Mouse (Mus musculus) brain, adult 10 weeks (tissue): ENCODE measurements around the gene Olfr574. TPM values are rescaled to one million over a fixed set of nuclear protein-coding genes. Genes with fewer than 3 reads are reported as not detected.

Experiments used
- polyA plus RNA-seq: library from polyadenylated mRNA; stranded (reverse); fragments of 350-450 nt; fragmentation: Illumina TruSeq; extraction: RNeasy Lipid Tissue Mini Kit (QIAGEN cat#74804); gene quantifications from one replicate; pipeline ENCODE4 v1.2.3, GENCODE M21; 2015; ENCODE audit warnings: low read depth, low replicate concordance

The Olfr574 gene
- not detected for polyA plus RNA-seq

DNA sequence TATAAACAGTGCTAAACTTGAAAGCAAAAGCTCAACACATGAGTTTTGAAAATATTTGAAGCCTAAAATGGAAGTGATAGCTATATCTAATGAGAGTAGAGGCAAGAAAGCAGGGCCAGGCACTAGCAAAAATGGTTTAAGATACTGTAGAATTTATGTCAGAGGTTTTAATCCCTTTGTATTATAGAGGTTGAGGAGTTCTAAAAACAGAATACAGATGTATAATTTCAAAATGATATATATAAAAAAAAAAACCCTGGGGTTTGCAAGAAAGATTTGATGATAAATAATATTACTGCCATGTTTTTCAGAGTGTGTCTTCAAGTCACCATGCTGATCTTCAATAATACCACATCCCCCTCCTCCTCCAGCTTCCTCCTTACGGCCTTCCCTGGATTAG is at the start of gene Olfr574:
Gene Olfr574 (plus strand): TSS at position 301 of the 400 bp plus-strand sequence.

DNA sequence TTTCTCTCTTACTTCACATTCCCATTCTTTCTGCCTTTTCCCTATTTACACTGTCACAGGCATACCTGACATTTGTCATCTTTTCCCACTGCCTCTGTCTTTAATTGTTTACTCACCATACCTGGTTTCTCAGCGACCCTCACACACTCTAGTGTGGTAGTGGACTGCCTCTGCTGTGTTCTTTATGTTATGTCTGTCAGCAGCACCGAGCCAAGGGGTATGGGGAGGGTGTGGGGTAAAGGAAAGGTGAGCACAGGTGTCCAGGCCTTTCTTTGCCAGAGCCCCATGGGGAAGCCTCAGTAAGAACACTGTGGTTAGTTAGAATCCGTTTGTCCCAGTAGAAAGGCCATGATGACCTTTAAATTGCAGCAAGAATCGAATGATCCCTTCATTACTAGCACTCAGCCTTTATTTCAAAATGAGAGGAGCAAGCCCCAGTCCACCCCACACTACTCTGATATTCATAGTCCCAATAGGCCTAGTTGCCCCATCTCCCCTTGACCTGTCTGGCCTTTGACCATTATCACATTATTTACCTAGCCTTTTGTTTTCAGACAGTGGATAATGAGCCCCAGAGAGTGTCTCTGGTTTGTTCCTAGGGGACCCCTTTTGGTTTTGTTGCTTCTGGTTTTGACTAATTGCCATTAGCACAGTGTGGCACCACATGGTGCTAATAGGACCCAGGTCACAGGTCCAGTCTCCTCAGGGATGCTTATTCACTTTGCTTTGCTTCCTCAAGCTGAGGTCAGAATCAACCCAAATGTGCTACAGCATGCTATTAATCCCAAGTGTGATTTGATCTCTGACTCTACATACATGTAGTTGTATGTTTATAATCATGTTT is 31.0 kb upstream of the Olfr574 start, which contains the start of gene Olfr571:
Gene Olfr571 (minus strand): TSS at position 505 of the 844 bp plus-strand sequence.

DNA sequence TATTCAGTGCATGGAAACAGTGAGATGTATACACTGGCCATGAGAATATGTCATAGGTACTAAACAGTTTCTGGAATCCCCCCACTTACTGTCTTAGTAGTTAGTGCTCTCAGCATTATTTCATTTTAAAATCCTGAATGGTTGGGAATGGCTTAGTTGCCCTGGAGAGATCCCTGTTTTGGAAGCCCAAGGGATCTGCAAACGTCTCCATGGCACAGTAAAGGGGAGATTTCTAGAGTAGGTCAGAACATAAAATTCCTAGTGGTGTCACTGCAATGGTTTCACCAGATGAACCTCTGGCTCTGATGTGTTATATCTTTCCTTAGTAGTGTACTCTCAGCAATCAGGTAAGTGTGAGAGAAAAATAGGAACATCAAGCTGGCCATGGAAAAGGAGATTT is 24.2 kb upstream of the Olfr574 start, which contains the start of gene Olfr572:
Gene Olfr572 (plus strand): TSS at position 301 of the 400 bp plus-strand sequence.

DNA sequence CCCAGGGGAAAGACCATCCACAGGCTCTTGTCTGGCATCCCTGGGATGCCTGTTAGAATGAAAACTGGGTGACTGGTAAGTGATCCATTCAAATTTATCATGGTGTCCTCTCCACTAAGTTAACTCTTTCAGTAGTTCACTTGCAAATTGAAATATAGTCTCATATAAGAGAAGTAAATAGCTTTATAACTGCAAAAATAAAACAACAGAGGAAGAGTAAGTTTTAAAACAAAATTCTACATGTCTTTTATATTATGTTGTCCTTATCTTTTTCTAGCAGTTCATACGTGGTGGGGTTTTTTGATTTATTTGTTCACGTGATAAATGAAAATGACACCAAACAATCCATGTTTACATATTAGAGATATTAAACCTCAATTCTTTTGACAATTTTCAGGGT is 5.8 kb upstream of the Olfr574 start, which contains the start of gene Olfr573-ps1:
Gene Olfr573-ps1 (minus strand): TSS at position 101 of the 400 bp plus-strand sequence.

DNA sequence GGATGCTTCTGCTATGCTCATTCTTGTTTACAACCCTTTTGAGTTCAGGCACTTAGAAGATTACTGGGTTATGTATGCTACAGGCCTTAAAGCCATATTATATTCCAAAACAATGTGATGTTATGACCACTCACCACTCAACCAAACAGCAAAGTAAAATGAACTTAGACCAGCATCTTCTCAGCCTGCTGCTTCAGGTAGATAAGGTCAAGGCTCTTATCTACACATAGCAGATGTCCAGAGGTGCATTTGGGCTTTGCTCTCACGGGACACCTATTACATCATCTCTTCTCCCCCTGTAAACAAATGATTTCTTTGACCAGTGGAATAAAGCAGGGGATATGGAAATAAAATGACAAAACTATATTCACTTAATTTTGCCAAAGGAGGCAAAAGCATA is 10.3 kb downstream of the Olfr574 start, which contains the start of gene Olfr575:
Gene Olfr575 (minus strand): TSS at position 183 of the 400 bp plus-strand sequence.

DNA sequence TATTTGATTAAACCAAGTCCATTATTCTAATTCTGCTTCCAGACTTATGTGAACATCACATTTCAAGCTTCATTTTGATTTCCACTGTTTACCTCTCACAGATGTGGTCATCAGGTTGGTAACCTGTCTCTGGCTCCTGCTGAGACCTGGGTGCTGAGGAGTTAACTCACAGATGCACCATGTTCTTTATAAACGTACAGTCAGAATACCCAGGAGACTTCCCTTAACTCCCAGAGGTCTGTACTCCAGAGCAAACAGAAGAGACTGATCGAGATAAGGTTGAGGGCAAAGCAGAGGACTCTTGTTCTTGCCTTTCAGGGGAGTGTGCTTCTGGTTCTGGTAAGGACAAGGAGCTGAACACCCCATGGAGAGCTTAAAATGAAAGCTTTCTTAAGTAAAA is 14.1 kb downstream of the Olfr574 start, which contains the start of gene Olfr576:
Gene Olfr576 (plus strand): TSS at position 301 of the 400 bp plus-strand sequence.

DNA sequence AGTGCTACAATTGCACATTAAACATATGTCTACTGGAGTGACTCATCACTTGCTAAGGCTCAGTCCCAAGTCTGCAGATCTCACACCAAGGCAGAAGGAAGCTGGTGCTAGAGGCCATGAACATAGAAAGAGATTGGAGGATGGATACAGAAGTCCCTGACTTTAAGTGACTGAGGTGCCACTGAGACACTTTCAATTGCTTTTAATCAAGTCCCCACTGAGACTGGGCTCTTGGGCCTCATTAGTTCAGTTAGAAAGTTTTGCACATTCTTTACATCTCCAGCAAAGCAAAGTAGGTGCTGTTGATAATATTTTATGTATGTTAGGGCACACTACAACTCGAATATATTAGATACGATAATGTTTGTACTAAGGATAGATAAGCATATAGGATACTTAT is 27.6 kb downstream of the Olfr574 start, which contains the start of gene Olfr577:
Gene Olfr577 (minus strand): TSS at position 101 of the 400 bp plus-strand sequence.

DNA sequence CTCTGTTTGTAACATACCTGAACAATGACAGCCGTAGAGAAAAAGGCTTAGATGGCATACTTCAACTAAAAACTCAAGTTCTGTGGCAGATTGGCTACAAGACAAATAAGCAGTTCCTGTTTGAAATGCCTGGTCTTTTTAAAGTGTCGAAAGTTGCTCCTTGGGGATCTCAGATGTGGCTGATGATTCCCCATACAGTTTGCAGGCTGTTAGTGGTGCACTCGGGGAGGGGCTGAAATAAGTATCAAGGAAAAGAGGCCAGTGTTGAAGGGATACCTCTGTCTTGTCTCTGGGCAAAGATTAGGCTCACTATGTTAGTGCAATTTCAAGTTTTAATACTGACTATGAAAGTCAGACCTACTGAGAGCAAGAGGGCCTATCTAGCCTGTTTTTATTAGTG is 41.0 kb downstream of the Olfr574 start, which contains the start of gene Olfr578:
Gene Olfr578 (minus strand): TSS at position 101 of the 400 bp plus-strand sequence.

Other genes starting within 250 kb of the Olfr574 start
- 1.0 TPM for gene Olfr558, start 246.3 kb upstream of the Olfr574 start, polyA plus RNA-seq
- not detected for gene Olfr33, start 229.4 kb upstream of the Olfr574 start, polyA plus RNA-seq
- gene Olfr559, start 221.0 kb upstream of the Olfr574 start, polyA plus RNA-seq = not detected
- 0.33 TPM for gene Olfr560, start 189.1 kb upstream of the Olfr574 start, polyA plus RNA-seq
- gene Olfr78, start 189.0 kb upstream of the Olfr574 start, polyA plus RNA-seq = 1.1 TPM
- gene Olfr561, start 177.2 kb upstream of the Olfr574 start, polyA plus RNA-seq = not detected
- not detected for gene Olfr564, start 145.0 kb upstream of the Olfr574 start, polyA plus RNA-seq
- not detected for gene Olfr566, start 89.7 kb upstream of the Olfr574 start, polyA plus RNA-seq
- not detected for gene Olfr568, start 71.3 kb upstream of the Olfr574 start, polyA plus RNA-seq
- gene Olfr569, start 57.6 kb upstream of the Olfr574 start, polyA plus RNA-seq = not detected
- gene Olfr570, start 53.9 kb upstream of the Olfr574 start, polyA plus RNA-seq = not detected
- not detected for gene Olfr571, start 30.9 kb upstream of the Olfr574 start, polyA plus RNA-seq
- not detected for gene Olfr572, start 24.1 kb upstream of the Olfr574 start, polyA plus RNA-seq
- not detected for gene Olfr573-ps1, start 5.9 kb upstream of the Olfr574 start, polyA plus RNA-seq
- gene Olfr575, start 10.3 kb downstream of the Olfr574 start, polyA plus RNA-seq = not detected
- gene Olfr576, start 14.2 kb downstream of the Olfr574 start, polyA plus RNA-seq = not detected
- gene Olfr577, start 27.5 kb downstream of the Olfr574 start, polyA plus RNA-seq = not detected
- gene Olfr578, start 40.9 kb downstream of the Olfr574 start, polyA plus RNA-seq = not detected
- not detected for gene Olfr582, start 89.6 kb downstream of the Olfr574 start, polyA plus RNA-seq
- not detected for gene Olfr583, start 102.8 kb downstream of the Olfr574 start, polyA plus RNA-seq
- not detected for gene Olfr584, start 133.4 kb downstream of the Olfr574 start, polyA plus RNA-seq
- not detected for gene Olfr585, start 149.3 kb downstream of the Olfr574 start, polyA plus RNA-seq
- not detected for gene Olfr586, start 177.2 kb downstream of the Olfr574 start, polyA plus RNA-seq
- not detected for gene Olfr588-ps1, start 192.4 kb downstream of the Olfr574 start, polyA plus RNA-seq
- not detected for gene Olfr589, start 207.9 kb downstream of the Olfr574 start, polyA plus RNA-seq
- gene Olfr591, start 229.9 kb downstream of the Olfr574 start, polyA plus RNA-seq = not detected
- gene Olfr592, start 236.3 kb downstream of the Olfr574 start, polyA plus RNA-seq = not detected